Mouse (Mus musculus): ENCODE measurements around the gene Wipf1.
"Not testable (repeated sequence)": the region's sequence is repeated elsewhere in the genome, so short reads cannot be mapped to it uniquely, and the experiment has no call there.

Wipf1 gene

GRCm38 (mm10) chr2:73529356-73530330 lies at the start of gene Wipf1:
Gene Wipf1 (minus strand): TSS chr2:73529734.
- peak; percentile 57 for DNase-seq (ENCODE audit: low read depth, low spot score)

GRCm38 (mm10) chr2:73579168-73579567 lies 49.6 kb upstream of the Wipf1 start:
- DNase-seq (ENCODE audit: low read depth, low spot score) = peak; percentile 40

- no peak for DNase-seq (ENCODE audit: low read depth, low spot score)
These were observed 44.9 kb upstream of the Wipf1 start for GRCm38 (mm10) chr2:73574418-73574817.

- DNase-seq (ENCODE audit: low read depth, low spot score) = no peak
These were observed 44.0 kb upstream of the Wipf1 start for GRCm38 (mm10) chr2:73573556-73573955.

- peak; percentile 61 for DNase-seq (ENCODE audit: low read depth, low spot score)
These were observed 43.2 kb upstream of the Wipf1 start for GRCm38 (mm10) chr2:73572539-73573372.

GRCm38 (mm10) chr2:73571901-73572300 lies 42.4 kb upstream of the Wipf1 start:
- no peak for DNase-seq (ENCODE audit: low read depth, low spot score)

- no peak for DNase-seq (ENCODE audit: low read depth, low spot score)
These were observed 41.8 kb upstream of the Wipf1 start for GRCm38 (mm10) chr2:73571304-73571703.

GRCm38 (mm10) chr2:73566989-73567605 lies 37.6 kb upstream of the Wipf1 start:
- DNase-seq (ENCODE audit: low read depth, low spot score) = peak; percentile 24

- DNase-seq (ENCODE audit: low read depth, low spot score) = no peak
These were observed 36.6 kb upstream of the Wipf1 start for GRCm38 (mm10) chr2:73566162-73566561.

GRCm38 (mm10) chr2:73563690-73564089 lies 34.2 kb upstream of the Wipf1 start:
- DNase-seq (ENCODE audit: low read depth, low spot score) = no peak

- DNase-seq (ENCODE audit: low read depth, low spot score) = no peak
These were observed 33.1 kb upstream of the Wipf1 start for GRCm38 (mm10) chr2:73562656-73563055.

- DNase-seq (ENCODE audit: low read depth, low spot score) = no peak
These were observed 32.1 kb upstream of the Wipf1 start for GRCm38 (mm10) chr2:73561665-73562063.

- no peak for DNase-seq (ENCODE audit: low read depth, low spot score)
These were observed 31.5 kb upstream of the Wipf1 start for GRCm38 (mm10) chr2:73560899-73561664.

- DNase-seq (ENCODE audit: low read depth, low spot score) = no peak
These were observed 30.9 kb upstream of the Wipf1 start for GRCm38 (mm10) chr2:73560445-73560844.

- no peak for DNase-seq (ENCODE audit: low read depth, low spot score)
These were observed 28.4 kb upstream of the Wipf1 start for GRCm38 (mm10) chr2:73557956-73558355.

- DNase-seq (ENCODE audit: low read depth, low spot score) = not testable (repeated sequence)
These were observed 27.5 kb upstream of the Wipf1 start for GRCm38 (mm10) chr2:73557061-73557460.

- DNase-seq (ENCODE audit: low read depth, low spot score) = no peak
These were observed 24.9 kb upstream of the Wipf1 start for GRCm38 (mm10) chr2:73554389-73554788.

- no peak for DNase-seq (ENCODE audit: low read depth, low spot score)
These were observed 23.4 kb upstream of the Wipf1 start for GRCm38 (mm10) chr2:73552926-73553325.

GRCm38 (mm10) chr2:73550725-73551124 lies 21.2 kb upstream of the Wipf1 start:
- peak; percentile 34 for DNase-seq (ENCODE audit: low read depth, low spot score)

- no peak for DNase-seq (ENCODE audit: low read depth, low spot score)
These were observed 19.0 kb upstream of the Wipf1 start for GRCm38 (mm10) chr2:73548542-73548941.

GRCm38 (mm10) chr2:73547256-73547655 lies 17.7 kb upstream of the Wipf1 start:
- DNase-seq (ENCODE audit: low read depth, low spot score) = no peak

All from skeletal muscle tissue, adult 2 months (tissue).